Mouse (Mus musculus) left cerebral cortex, postnatal 25 days (tissue): Measurements from ENCODE around the gene Wdr24. TPM values are rescaled to one million over a fixed set of nuclear protein-coding genes. Genes with fewer than 3 reads are reported as not detected.
"Not testable (repeated sequence)": the region's sequence is repeated elsewhere in the genome, so short reads cannot be mapped to it uniquely, and the experiment has no call there.

Experiments used
- DNase-seq, 2 experiments: peaks; one replicate each; pipeline ENCODE4 v3.0.0; 2022; ENCODE audit warnings: low spot score in 2 of 2, mixed read lengths in 1 of 2
- intact Hi-C: fragments of 180-260 bp; cut with DNase I; formaldehyde crosslinking; loops from one replicate; pipeline ENCODE4 v1.15.1; 2025
- total RNA-seq, 2 experiments: library from RNA; stranded (reverse); gene quantifications; 2 replicates each; pipeline ENCODE4 v1.2.3; 2021

Gene Wdr24
- total RNA-seq, 2 experiments from 2014 or later, result 25.1 to 25.4 TPM

DNA sequence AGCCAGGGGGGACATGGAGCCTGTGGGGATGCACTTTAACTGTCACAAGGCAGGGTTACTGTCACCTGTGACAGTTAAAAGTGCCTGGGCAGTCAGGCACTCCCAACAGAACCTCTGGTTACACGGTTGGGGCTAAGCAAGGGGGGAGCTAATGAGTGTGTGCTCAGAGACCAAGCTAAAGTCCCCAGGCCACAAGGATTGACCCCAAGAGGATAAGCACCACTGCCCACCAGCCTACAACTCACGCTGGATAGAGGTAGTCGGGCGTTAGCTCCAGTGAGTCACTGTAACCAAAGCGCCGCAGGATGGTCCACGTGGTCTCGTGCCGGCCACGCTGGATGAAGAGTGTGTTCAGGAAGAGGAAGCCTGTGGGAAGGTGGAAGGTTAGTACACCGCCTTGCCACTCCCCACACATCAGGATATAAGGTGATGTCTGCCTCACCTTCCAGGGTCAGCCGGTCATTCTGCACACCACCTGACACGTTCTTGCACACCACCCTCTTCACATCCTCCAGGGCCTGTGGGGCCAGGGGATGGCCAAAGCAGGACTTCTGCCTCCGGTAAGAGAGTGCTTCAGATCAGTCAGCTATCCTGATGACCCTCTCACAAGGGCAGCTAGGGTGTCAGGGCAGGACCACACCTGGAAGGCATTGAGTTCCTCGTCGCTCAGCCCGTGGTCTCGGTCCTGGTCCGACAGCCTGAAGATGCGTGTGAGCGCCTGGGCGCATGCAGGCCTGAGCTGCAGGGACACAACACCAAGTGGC, 17.9 kb downstream of the Wdr24 start, which contains the start of gene Gm20683:
Gm20683 (minus strand) TSS at position 647 of the 764 bp plus-strand sequence.
- no peak for DNase-seq
- intact Hi-C loops, result no loop called here

DNA sequence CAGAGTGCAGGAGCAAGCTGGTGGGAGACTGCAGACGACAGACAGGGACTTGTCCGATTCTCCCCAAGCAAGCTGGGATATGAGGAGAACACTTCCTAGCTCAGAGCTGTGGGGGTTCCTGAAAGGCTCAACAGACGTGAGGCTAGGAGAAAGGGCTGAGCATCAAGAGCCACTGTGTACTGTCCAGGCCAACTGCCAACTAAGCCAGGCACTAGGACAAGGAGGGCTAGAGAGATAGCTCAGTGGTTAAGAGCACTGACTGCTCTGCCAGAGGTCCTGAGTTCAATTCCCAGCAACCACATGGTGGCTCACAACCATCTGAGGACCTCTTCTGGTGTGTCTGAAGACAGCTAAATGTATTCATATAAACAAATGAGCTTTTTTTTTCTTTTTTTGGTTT, 19.1 kb downstream of the Wdr24 start:
- no peak for DNase-seq
- intact Hi-C loops, result no loop called here

DNA sequence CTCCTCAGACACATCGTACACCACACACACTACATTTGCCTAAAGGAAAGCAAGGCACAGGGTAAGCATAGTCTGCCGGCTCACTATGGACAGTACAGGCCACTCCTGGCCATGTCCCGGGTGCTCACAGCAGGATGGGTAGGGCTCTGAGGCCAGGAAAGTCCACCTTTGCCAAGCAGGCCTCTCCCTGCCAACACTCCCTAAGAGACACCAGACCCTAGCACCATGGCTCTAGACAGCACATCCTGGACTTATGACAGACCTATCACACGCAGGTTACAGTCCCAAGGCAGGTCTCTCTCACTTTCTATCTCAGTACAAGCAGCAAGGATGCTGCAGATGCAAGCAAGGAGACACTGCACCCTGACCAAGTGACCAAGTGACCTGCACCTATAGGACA, 19.7 kb downstream of the Wdr24 start:
- intact Hi-C loops, result no loop called here
- no peak for DNase-seq

DNA sequence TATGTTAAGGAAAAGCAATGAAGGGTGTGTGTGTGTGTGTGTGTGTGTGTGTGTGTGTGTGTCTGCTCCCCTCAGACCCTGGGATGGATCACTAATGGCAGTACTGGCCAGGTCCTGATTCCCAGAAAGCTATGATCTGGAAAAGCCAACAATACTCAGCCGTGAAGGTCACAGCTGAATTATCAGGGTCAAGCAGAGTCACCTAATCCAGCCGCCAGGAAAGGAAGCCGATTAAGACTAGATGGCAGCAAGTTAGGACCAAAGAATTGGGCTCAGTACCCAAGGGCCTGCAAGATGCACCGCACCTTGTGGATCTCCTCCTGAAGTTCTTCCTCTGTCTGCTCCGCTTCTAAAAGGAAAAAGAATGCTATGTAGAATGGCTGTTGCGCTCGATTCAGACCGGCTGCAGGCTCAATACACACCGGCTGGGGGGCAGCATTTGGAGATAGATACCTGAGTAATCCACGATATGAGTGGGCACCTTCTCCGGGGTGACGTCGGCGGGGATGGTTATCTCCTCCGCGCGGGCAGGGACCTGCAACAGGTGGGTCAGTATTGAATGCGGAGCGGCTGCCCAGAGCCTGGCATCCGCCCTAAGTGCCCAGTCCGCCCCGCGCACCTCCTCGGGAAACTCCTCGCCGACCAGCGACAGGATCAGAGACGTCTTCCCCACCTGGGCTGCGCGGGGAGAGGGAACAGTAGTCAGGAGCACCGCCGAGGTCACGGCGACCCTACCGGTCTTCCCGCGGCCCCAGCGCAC, 20.4 kb downstream of the Wdr24 start:
- intact Hi-C loops, result no loop called here
- DNase-seq, result peak; percentile 46 to 49

DNA sequence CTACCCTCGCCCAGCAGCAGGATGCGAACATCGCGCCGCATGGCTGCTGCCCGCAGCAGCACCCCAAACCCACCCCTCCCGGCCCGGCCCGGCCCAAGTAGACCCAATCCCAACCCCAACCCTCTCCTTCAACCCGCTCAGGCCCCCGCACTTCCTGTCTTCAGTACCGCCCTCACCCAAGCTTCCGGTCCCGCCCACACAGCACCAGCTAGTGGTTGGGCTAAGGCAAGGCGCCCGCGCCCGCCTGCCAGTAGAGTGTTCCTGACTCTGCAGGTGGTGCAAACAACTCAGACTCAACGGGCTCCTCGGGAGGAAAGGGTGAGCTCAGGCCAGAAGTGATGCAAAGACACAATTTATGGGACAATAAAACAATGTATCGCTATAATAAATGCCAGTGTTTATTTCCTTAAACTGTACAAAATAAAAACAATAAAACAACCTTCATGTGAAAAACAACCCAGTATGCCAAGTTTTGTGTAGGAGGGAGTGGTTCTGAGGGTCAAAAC, 21.0 kb downstream of the Wdr24 start, which contains the start of gene Rhot2:
Rhot2 (minus strand) TSS at position 456 of the 506 bp plus-strand sequence.
- intact Hi-C loops, result no loop called here
- peak; percentile 94 to 97 for DNase-seq

DNA sequence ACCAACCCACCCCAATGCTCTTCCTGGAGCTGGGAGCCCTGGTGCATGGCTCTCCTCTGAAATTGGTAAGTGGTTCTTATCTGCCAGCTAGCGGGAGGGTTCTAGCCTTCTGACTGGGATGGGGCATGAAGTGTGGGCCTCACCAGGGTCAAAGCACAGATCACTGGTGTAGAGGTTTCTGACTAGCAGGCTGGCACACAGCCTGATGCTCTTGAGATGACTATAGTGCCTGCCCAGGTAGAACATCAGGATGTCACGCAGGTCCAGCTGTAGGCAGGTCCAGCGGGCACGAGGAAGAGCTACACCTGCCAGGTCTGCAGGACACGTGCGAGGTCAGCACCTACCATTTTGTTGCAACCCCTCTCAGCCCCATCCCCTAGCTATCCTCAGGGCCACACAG, 36.8 kb downstream of the Wdr24 start:
- DNase-seq, result no peak
- intact Hi-C loops, result no loop called here

DNA sequence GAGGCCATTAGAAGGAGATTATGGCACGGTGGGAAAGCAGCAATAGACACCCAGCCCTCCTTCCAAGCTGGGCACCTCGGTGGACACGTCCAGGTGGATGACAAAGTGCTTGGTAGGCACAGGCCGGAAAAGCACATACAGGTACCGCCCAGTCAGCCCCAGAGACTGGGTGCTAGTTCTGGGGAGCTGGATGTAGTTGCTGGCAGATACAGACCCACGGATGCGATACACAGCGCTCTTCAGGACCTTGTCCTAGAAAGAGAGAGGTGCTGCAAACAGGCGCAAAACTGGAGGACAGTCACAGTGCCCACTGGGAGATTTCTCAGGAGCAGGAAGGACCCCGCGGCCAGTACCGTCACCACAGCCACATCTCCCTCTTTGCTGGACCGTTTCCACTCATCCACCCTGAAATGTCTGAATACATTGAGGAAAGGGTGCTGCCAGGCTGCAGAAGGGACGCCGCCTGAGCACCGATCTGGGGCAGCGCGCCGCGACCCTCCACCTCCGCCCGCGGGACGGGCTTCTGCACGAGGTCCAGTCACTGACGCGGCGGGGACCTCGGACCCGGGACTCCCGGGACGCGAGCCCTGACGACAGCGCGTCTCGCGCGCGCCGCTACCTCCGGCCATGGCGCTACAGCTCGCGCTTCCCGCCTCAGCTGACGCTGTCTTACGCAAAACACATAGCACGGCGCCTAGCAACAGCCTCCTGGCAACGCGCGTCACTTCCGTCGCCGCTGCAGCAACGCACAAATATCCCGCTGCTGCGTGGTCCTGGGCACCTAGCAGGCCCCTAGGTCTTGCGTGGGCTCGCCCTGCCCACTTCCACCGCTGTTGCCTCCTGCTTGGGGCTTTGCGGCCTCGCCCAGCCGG, 37.6 kb downstream of the Wdr24 start, which contains the start of gene Wdr90:
Wdr90 (minus strand) TSS at position 670 of the 872 bp plus-strand sequence.
- peak; percentile 94 to 97 for DNase-seq
- intact Hi-C loops, result no loop called here

DNA sequence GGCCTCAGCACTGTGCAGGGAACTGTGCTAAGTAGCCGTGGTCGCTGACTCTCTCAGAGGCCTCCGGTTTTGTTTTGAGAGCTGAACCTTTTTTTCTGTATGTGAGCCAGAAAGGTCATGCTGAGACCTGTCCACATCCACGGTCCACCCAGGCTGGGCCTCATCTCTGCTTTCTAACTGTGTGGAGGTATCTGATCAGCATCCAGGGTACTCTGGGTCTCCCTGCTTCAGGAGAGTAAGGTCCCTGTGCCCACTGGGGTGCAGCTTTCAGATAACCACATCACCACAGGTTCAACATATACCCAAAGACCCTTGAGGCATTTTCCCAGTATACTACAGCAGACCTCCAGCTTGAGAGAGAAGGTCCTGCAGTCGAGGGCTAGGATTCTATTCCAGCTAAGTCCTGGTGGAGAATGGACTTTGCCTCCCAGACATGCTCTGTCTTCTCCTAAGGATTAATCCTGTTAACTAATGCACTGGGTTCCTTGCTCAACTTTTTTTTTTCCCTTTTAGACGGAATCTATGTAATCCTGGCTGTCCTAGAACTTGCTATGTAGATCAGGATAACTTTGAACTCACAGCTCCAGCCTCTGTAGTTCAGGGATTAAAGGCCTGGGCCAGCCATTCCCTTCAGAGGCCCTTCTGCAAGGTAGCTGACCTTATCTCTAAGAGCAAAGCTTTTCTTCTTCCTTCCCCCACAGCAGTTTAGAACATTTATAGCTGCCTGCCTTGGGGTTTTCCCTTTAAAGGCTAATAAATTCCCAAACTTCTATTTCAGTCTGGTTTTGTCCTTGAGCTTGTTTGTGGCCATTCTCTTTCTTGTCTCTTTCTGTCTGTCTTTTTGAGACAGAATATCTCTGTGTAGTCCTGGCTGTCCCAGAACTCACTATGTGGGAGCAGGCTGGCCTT, 38.5 kb downstream of the Wdr24 start:
- DNase-seq, result no peak
- intact Hi-C loops, result no loop called here

DNA sequence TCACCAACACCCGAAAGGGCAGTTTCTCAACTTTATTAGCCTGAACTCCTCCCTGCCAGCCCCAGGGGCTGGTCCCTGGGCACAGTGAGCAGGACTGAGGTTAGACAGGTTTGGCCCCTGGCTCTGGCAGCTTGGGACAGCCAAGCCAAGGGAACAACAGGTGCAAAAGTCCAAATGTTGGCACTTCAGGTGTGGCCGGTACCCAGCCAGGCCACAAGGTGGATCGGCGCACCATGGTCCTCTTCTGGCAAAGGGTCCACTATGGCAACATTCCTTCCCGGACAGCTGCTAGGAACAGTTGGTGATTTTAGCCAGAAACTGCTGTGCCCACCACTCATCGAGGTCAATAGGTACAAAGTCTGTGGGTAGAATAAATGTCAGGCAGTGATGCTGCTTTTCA, 40.3 kb downstream of the Wdr24 start:
- intact Hi-C loops, result no loop called here
- DNase-seq, result no peak

DNA sequence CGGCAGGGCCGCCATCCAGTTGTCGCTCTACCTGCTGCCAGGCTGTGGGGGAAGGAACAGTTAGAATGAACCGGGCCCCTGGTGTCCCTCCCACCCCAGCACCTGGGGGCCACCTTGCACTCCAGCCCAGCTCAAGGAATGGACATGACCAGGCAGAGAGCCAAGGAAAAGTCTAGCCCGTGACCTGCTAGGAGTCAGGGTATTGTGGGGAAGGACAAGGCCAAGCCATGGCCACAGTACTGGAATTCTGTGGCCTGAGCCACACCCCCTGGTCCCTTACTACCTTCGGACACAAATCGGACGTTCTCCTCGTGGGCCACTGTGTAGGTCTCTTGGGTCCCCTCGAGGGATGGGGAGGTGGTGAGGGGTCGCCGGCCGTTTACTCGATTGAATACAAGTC, 40.9 kb downstream of the Wdr24 start:
- DNase-seq, result no peak
- intact Hi-C loops, result no loop called here

DNA sequence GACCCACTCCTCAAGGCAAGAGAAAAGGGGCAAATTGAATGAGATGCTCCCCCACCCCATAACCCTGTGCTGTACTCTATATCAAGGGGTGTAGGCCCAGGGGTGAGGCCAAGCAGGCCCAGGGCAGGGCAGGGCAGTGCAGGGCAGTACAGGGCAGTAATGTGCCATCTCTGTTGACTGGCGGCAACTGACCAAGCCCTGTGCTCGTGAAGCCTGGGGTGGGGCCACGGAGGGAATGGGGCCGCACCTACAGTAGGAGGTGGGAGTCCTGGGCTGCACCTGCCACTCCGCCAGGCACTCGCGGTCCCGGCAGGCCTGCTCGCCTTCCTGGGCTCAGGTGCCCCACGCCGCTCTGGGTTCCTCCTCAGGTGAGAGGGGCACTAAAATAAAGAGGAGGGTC, 41.9 kb downstream of the Wdr24 start:
- intact Hi-C loops, result no loop called here
- DNase-seq, result no peak

DNA sequence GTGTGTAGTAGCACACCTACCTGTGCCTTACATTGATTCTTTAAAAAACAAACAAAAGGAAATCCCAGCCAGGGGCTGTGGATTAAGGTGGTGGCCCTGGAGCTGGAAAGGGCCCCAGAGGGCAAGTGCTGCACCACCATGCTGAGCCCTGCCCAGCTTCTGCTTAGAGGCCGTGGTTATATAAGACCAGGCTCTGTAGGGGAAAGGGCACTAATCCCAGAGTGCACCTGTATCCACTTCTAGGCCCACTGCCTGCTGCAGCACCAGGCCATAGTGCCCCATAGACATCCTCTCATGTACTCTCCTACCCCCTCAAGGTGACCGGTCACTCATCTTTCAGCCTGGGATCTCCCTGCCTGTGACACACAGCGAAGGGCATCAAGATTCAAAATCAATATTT, 42.7 kb downstream of the Wdr24 start:
- intact Hi-C loops, result no loop called here
- no peak for DNase-seq

DNA sequence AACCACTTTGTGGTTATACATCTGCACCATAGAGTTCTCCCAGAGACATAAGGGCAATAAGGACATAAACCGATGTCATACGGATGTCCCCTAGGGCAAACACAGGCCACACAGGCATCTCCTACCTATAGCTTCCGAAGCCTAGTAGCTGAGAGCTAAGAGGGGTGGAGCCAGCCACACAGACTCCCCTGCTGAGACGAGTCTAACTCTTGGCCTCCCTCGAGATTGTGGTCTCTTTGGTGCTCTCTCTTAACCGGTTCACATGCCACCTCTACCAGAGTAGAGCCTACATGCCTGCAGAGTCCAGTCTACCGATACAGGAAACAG, 44.0 kb downstream of the Wdr24 start:
- no peak for DNase-seq
- intact Hi-C loops, result no loop called here

DNA sequence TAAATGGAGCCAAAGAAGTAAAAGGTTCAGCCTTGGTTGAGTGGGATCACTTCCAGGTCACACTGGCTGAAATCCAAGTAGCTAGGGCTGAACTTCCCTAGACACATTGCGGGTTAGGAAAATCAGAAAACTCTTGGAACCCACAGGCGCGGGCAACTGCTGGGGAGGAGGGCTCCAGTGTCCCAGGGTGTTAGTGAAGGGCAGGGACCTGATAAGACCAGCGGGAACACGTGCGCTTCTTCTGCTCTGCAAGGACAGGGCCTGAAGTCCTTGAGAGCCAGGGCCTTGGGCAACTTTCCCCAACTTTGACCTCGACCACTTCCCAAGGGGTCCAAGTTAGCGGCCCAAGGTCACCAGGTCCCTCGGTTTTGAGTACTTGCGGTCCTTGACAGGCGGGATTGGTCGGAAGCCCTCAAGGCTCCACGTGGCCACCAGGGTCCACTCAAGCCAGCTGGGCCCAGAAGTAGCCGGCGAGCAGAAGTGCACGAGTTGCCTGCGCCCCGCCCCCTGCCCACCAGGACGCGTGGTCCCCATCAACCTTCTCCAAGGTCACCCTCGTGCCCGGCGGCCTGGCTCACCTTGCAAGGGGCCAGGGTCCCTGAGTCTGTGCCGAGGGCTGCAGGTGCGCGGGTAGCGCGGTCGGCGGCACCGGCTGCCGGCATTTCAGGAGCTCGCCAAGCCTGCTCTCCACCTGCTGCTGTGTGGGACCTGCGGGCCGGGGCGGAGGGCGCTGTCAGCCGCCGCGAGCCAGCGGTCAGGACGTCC, 44.6 kb downstream of the Wdr24 start:
- no peak for DNase-seq
- intact Hi-C loops, result no loop called here

DNA sequence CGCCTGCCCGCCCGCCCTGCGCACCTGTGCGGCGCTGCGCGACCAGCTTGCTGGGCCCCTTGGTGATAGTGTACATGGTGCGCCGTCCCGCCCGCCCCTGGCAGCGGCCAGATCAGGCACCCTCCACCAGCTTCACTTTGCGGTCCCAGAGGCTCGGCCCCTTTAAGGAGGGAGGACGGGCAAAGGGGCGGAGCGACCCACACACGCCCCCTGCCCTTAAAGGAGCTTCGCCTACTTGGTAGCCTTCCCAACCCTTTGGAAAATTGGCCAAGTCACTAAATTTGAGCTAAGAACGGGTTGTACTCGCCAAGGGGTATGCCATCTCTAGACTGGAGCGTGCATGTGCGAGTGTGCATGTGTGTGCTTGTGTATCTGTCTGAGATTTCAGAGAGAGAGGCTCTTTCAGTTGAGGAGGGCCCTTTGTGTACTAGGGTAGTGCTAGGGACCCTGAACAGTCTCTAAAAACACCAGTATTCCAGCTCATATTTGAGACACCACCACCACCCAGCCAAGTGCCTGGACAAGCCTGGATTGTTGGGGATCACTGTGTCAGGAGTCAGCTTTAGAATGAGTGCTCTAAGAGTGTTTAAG, 45.3 kb downstream of the Wdr24 start, which contains the start of gene Mcrip2:
Mcrip2 (minus strand) TSS at position 164 of the 591 bp plus-strand sequence.
- intact Hi-C loops, result no loop called here
- peak; percentile 81 to 86 for DNase-seq

DNA sequence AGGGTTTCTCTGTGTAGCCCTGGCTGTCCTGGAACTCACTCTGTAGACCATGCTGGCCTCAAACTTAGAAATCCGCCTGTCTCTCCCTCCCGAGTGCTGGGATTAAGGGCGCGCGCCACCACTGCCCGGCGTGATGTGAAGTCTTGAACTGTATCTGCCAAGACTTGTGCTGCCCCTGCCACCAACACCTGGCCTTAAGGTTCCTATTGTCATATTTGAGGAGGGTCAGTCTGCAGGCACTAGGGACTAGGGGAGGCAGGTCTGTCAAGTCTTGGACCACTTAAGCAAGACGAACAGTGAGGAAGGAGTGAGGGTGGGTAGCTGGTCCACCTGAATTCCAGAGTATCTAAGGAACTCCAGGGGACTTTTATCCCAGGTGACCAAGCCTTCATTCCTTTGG, 46.1 kb downstream of the Wdr24 start:
- intact Hi-C loops, result no loop called here
- DNase-seq, result no peak

DNA sequence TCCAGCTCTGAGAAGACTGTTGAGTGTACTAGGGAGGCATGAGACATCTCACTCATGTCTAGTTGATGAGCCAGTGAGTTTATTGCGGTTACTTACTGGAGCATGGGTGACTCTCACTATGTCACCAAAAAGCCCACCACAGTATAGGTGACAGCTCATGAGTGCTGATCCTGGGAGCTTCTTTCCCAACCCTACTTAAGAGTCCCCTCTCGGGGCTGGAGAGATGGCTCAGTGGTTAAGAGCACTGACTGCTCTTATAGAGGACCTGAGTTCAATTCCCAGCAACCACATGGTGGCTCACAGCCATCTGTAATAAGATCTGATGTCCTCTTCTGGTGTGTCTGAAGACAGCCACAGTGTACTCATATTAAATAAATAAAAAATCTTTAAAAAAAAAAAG, 46.5 kb downstream of the Wdr24 start:
- intact Hi-C loops, result no loop called here
- no peak for DNase-seq

DNA sequence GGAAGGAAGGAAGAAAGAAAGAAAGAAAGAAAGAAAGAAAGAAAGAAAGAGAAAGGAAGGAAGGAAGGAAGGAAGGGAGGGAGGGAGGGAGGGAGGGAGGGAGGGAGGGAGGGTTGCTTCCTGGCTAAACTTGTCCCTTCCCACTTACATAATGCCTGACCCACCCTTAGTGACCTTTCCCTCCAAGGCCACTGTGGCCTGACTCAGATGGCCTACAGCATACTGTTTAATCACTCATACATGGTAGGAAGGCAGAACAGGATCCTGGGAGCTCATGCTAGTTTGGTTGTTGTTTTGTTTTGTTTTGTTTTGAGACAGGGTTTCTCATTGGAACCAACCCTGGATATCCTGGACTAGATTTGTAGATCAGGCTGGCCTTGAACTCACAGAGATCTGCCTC, 48.1 kb downstream of the Wdr24 start:
- intact Hi-C loops, DNase-seq: not testable (repeated sequence)
